Mouse (Mus musculus) embryonic facial prominence, embryonic 14.5 days (tissue): ENCODE results near the gene Fbxl16. TPM values are rescaled to one million over a fixed set of nuclear protein-coding genes. Genes with fewer than 3 reads are reported as not detected.

Experiments used
- ATAC-seq: fragments of 200-750 bp; cut with Nextera tagmentation; 2 replicates; pipeline ENCODE4 v1.8.0; 2017; ENCODE audit warnings: low read depth, moderate number of reproducible peaks, moderate TSS enrichment
- DNase-seq: peaks from one replicate; pipeline ENCODE4 v3.0.0-alpha.2; 2015; ENCODE audit warnings: low spot score
- H3K27ac ChIP-seq: fragments of 300-500 bp; sonication (generic); replicated peaks from 2 replicates; pipeline ENCODE4 v1.5.1; 2014; ENCODE audit warnings: low read depth, mild to moderate bottlenecking, low read length, moderate library complexity
- H3K27me3 ChIP-seq: fragments of 300-500 bp; sonication (generic); replicated peaks from 2 replicates; pipeline ENCODE4 v1.6.1; 2014; ENCODE audit warnings: low read length; ENCODE audit not compliant: control insufficient read depth, insufficient read depth
- H3K36me3 ChIP-seq: fragments of 300-500 bp; sonication (generic); 2 replicates; pipeline ENCODE4 v1.6.1; 2014; ENCODE audit warnings: low read length, mixed read lengths; ENCODE audit not compliant: control insufficient read depth, insufficient read depth
- H3K4me1 ChIP-seq: fragments of 300-500 bp; sonication (generic); 2 replicates; pipeline ENCODE4 v1.6.1; 2014; ENCODE audit warnings: antibody characterized with exemption, low read length; ENCODE audit not compliant: control insufficient read depth, insufficient read depth
- H3K4me2 ChIP-seq: fragments of 300-500 bp; sonication (generic); 2 replicates; pipeline ENCODE4 v1.6.1; 2014; ENCODE audit warnings: low read depth, mild to moderate bottlenecking, low read length, moderate library complexity, mixed read lengths
- H3K4me3 ChIP-seq: fragments of 300-500 bp; sonication (generic); 2 replicates; pipeline ENCODE4 v1.5.1; 2014; ENCODE audit warnings: low read depth, mild to moderate bottlenecking, low read length
- H3K9ac ChIP-seq: fragments of 300-500 bp; sonication (generic); 2 replicates; pipeline ENCODE4 v1.6.1; 2014; ENCODE audit warnings: low read depth, mild to moderate bottlenecking, low read length, moderate library complexity, mixed read lengths
- H3K9me3 ChIP-seq: fragments of 300-500 bp; sonication (generic); 2 replicates; pipeline ENCODE4 v1.6.1; 2016; ENCODE audit warnings: low read length; ENCODE audit not compliant: control insufficient read depth
- WGBS: fragments of 180-500 bp; shearing (Covaris S2); extraction: QIAGEN DNeasy Blood & Tissue Kit; methylation state at CpG from one replicate; pipeline ENCODE4 v1.1.7; 2014; 5-methylcytosine and 5-hydroxymethylcytosine counted together
- polyA plus RNA-seq: library from polyadenylated mRNA; unstranded; fragments of >200 nt; fragmentation: Nextera tagmentation; extraction: Ambion mirVana; gene quantifications from 2 replicates; pipeline ENCODE4 v1.2.1, GENCODE M21; 2014

Fbxl16 gene
- polyA plus RNA-seq, 1 experiment from 2014 or later, result 3.4 TPM

DNA sequence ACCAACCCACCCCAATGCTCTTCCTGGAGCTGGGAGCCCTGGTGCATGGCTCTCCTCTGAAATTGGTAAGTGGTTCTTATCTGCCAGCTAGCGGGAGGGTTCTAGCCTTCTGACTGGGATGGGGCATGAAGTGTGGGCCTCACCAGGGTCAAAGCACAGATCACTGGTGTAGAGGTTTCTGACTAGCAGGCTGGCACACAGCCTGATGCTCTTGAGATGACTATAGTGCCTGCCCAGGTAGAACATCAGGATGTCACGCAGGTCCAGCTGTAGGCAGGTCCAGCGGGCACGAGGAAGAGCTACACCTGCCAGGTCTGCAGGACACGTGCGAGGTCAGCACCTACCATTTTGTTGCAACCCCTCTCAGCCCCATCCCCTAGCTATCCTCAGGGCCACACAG, 51.3 kb downstream of the Fbxl16 start:
- H3K4me3 ChIP-seq, result peak overlapping the region; percentile 70
- H3K4me2 ChIP-seq, result peak overlapping the region; percentile 93
- 93% methylated on average over 6 of the region's 6 CpGs for WGBS
- H3K27ac ChIP-seq, result no peak overlapping the region
- H3K4me1 ChIP-seq, result peaks cover 8% of the 10 kb centered on the region
- H3K36me3 ChIP-seq, result no peaks in the 10 kb centered on the region
- peak overlapping the region; percentile 89 for H3K9ac ChIP-seq
- DNase-seq (no peak), ATAC-seq (no peak)
- no peaks in the 10 kb centered on the region for H3K9me3 ChIP-seq
- no peaks in the 10 kb centered on the region for H3K27me3 ChIP-seq

DNA sequence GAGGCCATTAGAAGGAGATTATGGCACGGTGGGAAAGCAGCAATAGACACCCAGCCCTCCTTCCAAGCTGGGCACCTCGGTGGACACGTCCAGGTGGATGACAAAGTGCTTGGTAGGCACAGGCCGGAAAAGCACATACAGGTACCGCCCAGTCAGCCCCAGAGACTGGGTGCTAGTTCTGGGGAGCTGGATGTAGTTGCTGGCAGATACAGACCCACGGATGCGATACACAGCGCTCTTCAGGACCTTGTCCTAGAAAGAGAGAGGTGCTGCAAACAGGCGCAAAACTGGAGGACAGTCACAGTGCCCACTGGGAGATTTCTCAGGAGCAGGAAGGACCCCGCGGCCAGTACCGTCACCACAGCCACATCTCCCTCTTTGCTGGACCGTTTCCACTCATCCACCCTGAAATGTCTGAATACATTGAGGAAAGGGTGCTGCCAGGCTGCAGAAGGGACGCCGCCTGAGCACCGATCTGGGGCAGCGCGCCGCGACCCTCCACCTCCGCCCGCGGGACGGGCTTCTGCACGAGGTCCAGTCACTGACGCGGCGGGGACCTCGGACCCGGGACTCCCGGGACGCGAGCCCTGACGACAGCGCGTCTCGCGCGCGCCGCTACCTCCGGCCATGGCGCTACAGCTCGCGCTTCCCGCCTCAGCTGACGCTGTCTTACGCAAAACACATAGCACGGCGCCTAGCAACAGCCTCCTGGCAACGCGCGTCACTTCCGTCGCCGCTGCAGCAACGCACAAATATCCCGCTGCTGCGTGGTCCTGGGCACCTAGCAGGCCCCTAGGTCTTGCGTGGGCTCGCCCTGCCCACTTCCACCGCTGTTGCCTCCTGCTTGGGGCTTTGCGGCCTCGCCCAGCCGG, 52.2 kb downstream of the Fbxl16 start, which contains the start of gene Wdr90:
TSS of gene Wdr90 (minus strand) at position 670 of the 872 bp plus-strand sequence.
- Histone ChIP-seq H3K9me3 (no peaks in the 10 kb centered on the region), H3K4me1 (peaks cover 8% of the 10 kb centered on the region), H3K27ac (peak within 1 kb of the TSS; percentile 90), H3K36me3 (no peaks in the 10 kb centered on the region), H3K4me2 (peak within 1 kb of the TSS; percentile 93), H3K4me3 (peak within 1 kb of the TSS; percentile 70), H3K9ac (peak within 1 kb of the TSS; percentile 89), H3K27me3 (no peaks in the 10 kb centered on the region)
- 4% methylated on average over 39 of the region's 65 CpGs for whole genome bisulfite sequencing
- DNase-seq, result peak; percentile 97
- ATAC-seq, result peak; percentile 97

GRCm38 (mm10) chr17:25861704-25862612, 53.1 kb downstream of the Fbxl16 start:
- peaks cover 8% of the 10 kb centered on the region for H3K4me1 ChIP-seq
- peak overlapping the region; percentile 90 for H3K27ac ChIP-seq
- no peaks in the 10 kb centered on the region for H3K36me3 ChIP-seq
- peak overlapping the region; percentile 93 for H3K4me2 ChIP-seq
- DNase-seq (no peak), ATAC-seq (peak; percentile 26; the same call in 1 of the 2 replicates)
- peak overlapping the region; percentile 70 for H3K4me3 ChIP-seq
- H3K9ac ChIP-seq, result peak overlapping the region; percentile 89
- 6% methylated on average over 6 of the region's 6 CpGs for WGBS
- no peaks in the 10 kb centered on the region for H3K9me3 ChIP-seq
- H3K27me3 ChIP-seq, result no peaks in the 10 kb centered on the region

GRCm38 (mm10) chr17:25863681-25864080, 54.8 kb downstream of the Fbxl16 start:
- Histone ChIP-seq H3K36me3 (no peaks in the 10 kb centered on the region), H3K4me2 (no peak overlapping the region), H3K4me1 (peaks cover 14% of the 10 kb centered on the region), H3K9me3 (no peaks in the 10 kb centered on the region), H3K9ac (no peak overlapping the region), H3K27me3 (no peaks in the 10 kb centered on the region), H3K27ac (no peak overlapping the region), H3K4me3 (no peak overlapping the region)
- DNase-seq (no peak), ATAC-seq (no peak)
- WGBS, result 80% methylated on average over 6 of the region's 6 CpGs

GRCm38 (mm10) chr17:25864311-25864710, 55.4 kb downstream of the Fbxl16 start:
- Histone ChIP-seq H3K9me3 (no peaks in the 10 kb centered on the region), H3K4me3 (no peak overlapping the region), H3K4me2 (no peak overlapping the region), H3K4me1 (peaks cover 14% of the 10 kb centered on the region), H3K36me3 (no peaks in the 10 kb centered on the region), H3K9ac (no peak overlapping the region), H3K27me3 (no peaks in the 10 kb centered on the region), H3K27ac (no peak overlapping the region)
- ATAC-seq (no peak), DNase-seq (no peak)
- 93% methylated on average over 10 of the region's 14 CpGs for WGBS

- Histone ChIP-seq H3K4me2 (no peak overlapping the region), H3K4me1 (peaks cover 14% of the 10 kb centered on the region), H3K36me3 (no peaks in the 10 kb centered on the region), H3K27ac (no peak overlapping the region), H3K9me3 (no peaks in the 10 kb centered on the region), H3K9ac (no peak overlapping the region), H3K27me3 (no peaks in the 10 kb centered on the region), H3K4me3 (no peak overlapping the region)
- no peak for DNase-seq
- WGBS, result 92% methylated on average over 11 of the region's 11 CpGs
- no peak for ATAC-seq
These were observed 56.4 kb downstream of the Fbxl16 start for GRCm38 (mm10) chr17:25865288-25865687.

DNA sequence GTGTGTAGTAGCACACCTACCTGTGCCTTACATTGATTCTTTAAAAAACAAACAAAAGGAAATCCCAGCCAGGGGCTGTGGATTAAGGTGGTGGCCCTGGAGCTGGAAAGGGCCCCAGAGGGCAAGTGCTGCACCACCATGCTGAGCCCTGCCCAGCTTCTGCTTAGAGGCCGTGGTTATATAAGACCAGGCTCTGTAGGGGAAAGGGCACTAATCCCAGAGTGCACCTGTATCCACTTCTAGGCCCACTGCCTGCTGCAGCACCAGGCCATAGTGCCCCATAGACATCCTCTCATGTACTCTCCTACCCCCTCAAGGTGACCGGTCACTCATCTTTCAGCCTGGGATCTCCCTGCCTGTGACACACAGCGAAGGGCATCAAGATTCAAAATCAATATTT, 57.3 kb downstream of the Fbxl16 start:
- Histone ChIP-seq H3K27me3 (no peaks in the 10 kb centered on the region), H3K4me2 (no peak overlapping the region), H3K4me3 (no peak overlapping the region), H3K4me1 (peaks cover 6% of the 10 kb centered on the region; the same call in 1 of the 2 replicates), H3K27ac (no peak overlapping the region), H3K9ac (no peak overlapping the region), H3K9me3 (no peaks in the 10 kb centered on the region), H3K36me3 (no peaks in the 10 kb centered on the region)
- no peak for ATAC-seq
- no peak for DNase-seq
- WGBS, result 81% methylated on average over 3 of the region's 3 CpGs

DNA sequence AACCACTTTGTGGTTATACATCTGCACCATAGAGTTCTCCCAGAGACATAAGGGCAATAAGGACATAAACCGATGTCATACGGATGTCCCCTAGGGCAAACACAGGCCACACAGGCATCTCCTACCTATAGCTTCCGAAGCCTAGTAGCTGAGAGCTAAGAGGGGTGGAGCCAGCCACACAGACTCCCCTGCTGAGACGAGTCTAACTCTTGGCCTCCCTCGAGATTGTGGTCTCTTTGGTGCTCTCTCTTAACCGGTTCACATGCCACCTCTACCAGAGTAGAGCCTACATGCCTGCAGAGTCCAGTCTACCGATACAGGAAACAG, 58.6 kb downstream of the Fbxl16 start:
- Histone ChIP-seq H3K27ac (no peak overlapping the region), H3K27me3 (no peaks in the 10 kb centered on the region), H3K4me2 (peak overlapping the region; percentile 99), H3K4me3 (peak overlapping the region; percentile 77), H3K36me3 (no peaks in the 10 kb centered on the region), H3K9me3 (no peaks in the 10 kb centered on the region), H3K4me1 (peaks cover 6% of the 10 kb centered on the region; the same call in 1 of the 2 replicates), H3K9ac (peak overlapping the region; percentile 67; the same call in 1 of the 2 replicates)
- no peak for DNase-seq
- ATAC-seq, result no peak
- 13% methylated on average over 7 of the region's 7 CpGs for WGBS
